Mouse (Mus musculus) midbrain, embryonic 16.5 days (tissue): ENCODE measurements around the gene Fance. TPM values are rescaled to one million over a fixed set of nuclear protein-coding genes. Genes with fewer than 3 reads are reported as not detected.
A peak's percentile ranks its signal among the peaks of the same experiment; 100 is the strongest.

Experiments used
- ATAC-seq: fragments of 200-750 bp; cut with Nextera tagmentation; 2 replicates; pipeline ENCODE4 v1.8.0; 2017; ENCODE audit warnings: moderate TSS enrichment
- H3K27ac ChIP-seq: fragments of 300-500 bp; sonication (generic); 2 replicates; pipeline ENCODE4 v1.5.1; 2014; ENCODE audit warnings: mild to moderate bottlenecking, low read length, mixed read lengths
- H3K27me3 ChIP-seq: fragments of 300-500 bp; sonication (generic); 2 replicates; pipeline ENCODE4 v1.6.1; 2014; ENCODE audit warnings: low read depth, low read length, mixed read lengths; ENCODE audit not compliant: control insufficient read depth, insufficient read depth
- H3K36me3 ChIP-seq: fragments of 300-500 bp; sonication (generic); 2 replicates; pipeline ENCODE4 v1.6.1; 2014; ENCODE audit warnings: mild to moderate bottlenecking, low read length, moderate library complexity, mixed read lengths; ENCODE audit not compliant: control insufficient read depth, insufficient read depth
- H3K4me1 ChIP-seq: fragments of 300-500 bp; sonication (generic); 2 replicates; pipeline ENCODE4 v1.6.1; 2014; ENCODE audit warnings: mild to moderate bottlenecking, low read length, mixed read lengths; ENCODE audit not compliant: control insufficient read depth, insufficient read depth
- H3K4me2 ChIP-seq: fragments of 300-500 bp; sonication (generic); 2 replicates; pipeline ENCODE4 v1.6.1; 2014; ENCODE audit warnings: mild to moderate bottlenecking, low read length, mixed read lengths
- H3K4me3 ChIP-seq: fragments of 300-500 bp; sonication (generic); 2 replicates; pipeline ENCODE4 v1.5.1; 2014; ENCODE audit warnings: low read depth, mild to moderate bottlenecking, low read length, moderate library complexity, mixed read lengths
- H3K9ac ChIP-seq: fragments of 300-500 bp; sonication (generic); 2 replicates; pipeline ENCODE4 v1.6.1; 2014; ENCODE audit warnings: low read depth, low read length, mixed read lengths
- H3K9me3 ChIP-seq: fragments of 300-500 bp; sonication (generic); replicated peaks from 2 replicates; pipeline ENCODE4 v1.6.1; 2014; ENCODE audit warnings: mild to moderate bottlenecking, low read length, mixed read lengths; ENCODE audit not compliant: control insufficient read depth, poor library complexity, severe bottlenecking
- WGBS: fragments of 180-500 bp; shearing (Covaris S2); extraction: QIAGEN DNeasy Blood & Tissue Kit; methylation state at CpG from one replicate; pipeline ENCODE4 v1.1.7; 2014; 5-methylcytosine and 5-hydroxymethylcytosine counted together
- polyA plus RNA-seq: library from polyadenylated mRNA; unstranded; fragments of >200 nt; fragmentation: Nextera tagmentation; extraction: Ambion mirVana; gene quantifications from 2 replicates; pipeline ENCODE4 v1.2.1, GENCODE M21; 2015

The Fance gene
- polyA plus RNA-seq, 1 experiment from 2014 or later = 26.3 TPM

- Histone ChIP-seq H3K36me3 (no peaks in the 10 kb centered on the region), H3K27ac (no peak overlapping the region), H3K9me3 (no peaks in the 10 kb centered on the region), H3K27me3 (no peaks in the 10 kb centered on the region), H3K4me1 (peaks cover 4% of the 10 kb centered on the region; the same call in 1 of the 2 replicates), H3K9ac (no peak overlapping the region), H3K4me3 (no peak overlapping the region), H3K4me2 (no peak overlapping the region)
- no peak for ATAC-seq
- WGBS = 92% methylated on average over 3 of the region's 3 CpGs
These were observed 35.2 kb upstream of the Fance start for GRCm38 (mm10) chr17:28278156-28278555.

- H3K4me2 ChIP-seq = no peak overlapping the region
- H3K4me3 ChIP-seq = no peak overlapping the region
- no peaks in the 10 kb centered on the region for H3K27me3 ChIP-seq
- no peak overlapping the region for H3K9ac ChIP-seq
- H3K36me3 ChIP-seq = no peaks in the 10 kb centered on the region
- H3K27ac ChIP-seq = no peak overlapping the region
- H3K4me1 ChIP-seq = peaks cover 4% of the 10 kb centered on the region; the same call in 1 of the 2 replicates
- WGBS = 60% methylated on average over 4 of the region's 4 CpGs
- no peaks in the 10 kb centered on the region for H3K9me3 ChIP-seq
- ATAC-seq = no peak
These were observed 34.1 kb upstream of the Fance start for GRCm38 (mm10) chr17:28279236-28279635.

- H3K4me1 ChIP-seq = peaks cover 4% of the 10 kb centered on the region; the same call in 1 of the 2 replicates
- no peaks in the 10 kb centered on the region for H3K9me3 ChIP-seq
- H3K4me3 ChIP-seq = no peak overlapping the region
- ATAC-seq = no peak
- WGBS = 69% methylated on average over 15 of the region's 15 CpGs
- no peaks in the 10 kb centered on the region for H3K36me3 ChIP-seq
- no peak overlapping the region for H3K4me2 ChIP-seq
- H3K9ac ChIP-seq = no peak overlapping the region
- no peak overlapping the region for H3K27ac ChIP-seq
- H3K27me3 ChIP-seq = no peaks in the 10 kb centered on the region
These were observed 33.4 kb upstream of the Fance start for GRCm38 (mm10) chr17:28279780-28280422.

GRCm38 (mm10) chr17:28280423-28280800, 32.9 kb upstream of the Fance start:
- Histone ChIP-seq H3K9me3 (no peaks in the 10 kb centered on the region), H3K27ac (no peak overlapping the region), H3K9ac (no peak overlapping the region), H3K4me2 (no peak overlapping the region), H3K4me1 (peaks cover 4% of the 10 kb centered on the region; the same call in 1 of the 2 replicates), H3K36me3 (no peaks in the 10 kb centered on the region), H3K27me3 (no peaks in the 10 kb centered on the region), H3K4me3 (no peak overlapping the region)
- 71% methylated on average over 7 of the region's 7 CpGs for WGBS
- no peak for ATAC-seq

- H3K4me1 ChIP-seq = peaks cover 4% of the 10 kb centered on the region; the same call in 1 of the 2 replicates
- H3K27ac ChIP-seq = no peak overlapping the region
- no peak for ATAC-seq
- 50% methylated on average over 5 of the region's 5 CpGs for WGBS
- no peak overlapping the region for H3K4me2 ChIP-seq
- H3K9ac ChIP-seq = no peak overlapping the region; the same call in 1 of the 2 replicates
- H3K4me3 ChIP-seq = no peak overlapping the region
- no peaks in the 10 kb centered on the region for H3K9me3 ChIP-seq
- no peaks in the 10 kb centered on the region for H3K36me3 ChIP-seq
- no peaks in the 10 kb centered on the region for H3K27me3 ChIP-seq
These were observed 32.4 kb upstream of the Fance start for GRCm38 (mm10) chr17:28280831-28281377.

GRCm38 (mm10) chr17:28281866-28282441, 31.4 kb upstream of the Fance start:
- no peak overlapping the region for H3K4me3 ChIP-seq
- no peak for ATAC-seq
- no peaks in the 10 kb centered on the region for H3K36me3 ChIP-seq
- no peaks in the 10 kb centered on the region for H3K9me3 ChIP-seq
- H3K4me2 ChIP-seq = no peak overlapping the region
- H3K4me1 ChIP-seq = peaks cover 4% of the 10 kb centered on the region; the same call in 1 of the 2 replicates
- H3K9ac ChIP-seq = no peak overlapping the region
- H3K27ac ChIP-seq = no peak overlapping the region
- H3K27me3 ChIP-seq = no peaks in the 10 kb centered on the region
- 94% methylated on average over 7 of the region's 7 CpGs for WGBS

- no peak overlapping the region for H3K27ac ChIP-seq
- H3K36me3 ChIP-seq = no peaks in the 10 kb centered on the region
- H3K9ac ChIP-seq = no peak overlapping the region
- no peaks in the 10 kb centered on the region for H3K27me3 ChIP-seq
- H3K4me2 ChIP-seq = no peak overlapping the region
- H3K4me3 ChIP-seq = no peak overlapping the region
- H3K9me3 ChIP-seq = no peaks in the 10 kb centered on the region
- WGBS = 95% methylated on average over 10 of the region's 10 CpGs
- H3K4me1 ChIP-seq = peaks cover 2% of the 10 kb centered on the region; the same call in 1 of the 2 replicates
- ATAC-seq = no peak
These were observed 30.1 kb upstream of the Fance start for GRCm38 (mm10) chr17:28283199-28283598.

GRCm38 (mm10) chr17:28286133-28286532, 27.2 kb upstream of the Fance start:
- Histone ChIP-seq H3K9ac (0 out of 2 replicates have a peak overlapping the region, but pooled peaks have one; percentile 0), H3K27ac (no peak overlapping the region), H3K4me3 (no peak overlapping the region), H3K27me3 (no peaks in the 10 kb centered on the region), H3K36me3 (no peaks in the 10 kb centered on the region), H3K4me1 (no peaks in the 10 kb centered on the region), H3K9me3 (no peaks in the 10 kb centered on the region), H3K4me2 (no peak overlapping the region)
- 90% methylated on average over 10 of the region's 10 CpGs for WGBS
- no peak for ATAC-seq

- Histone ChIP-seq H3K27ac (no peak overlapping the region), H3K9me3 (no peaks in the 10 kb centered on the region), H3K9ac (no peak overlapping the region), H3K4me1 (no peaks in the 10 kb centered on the region), H3K36me3 (no peaks in the 10 kb centered on the region), H3K4me3 (no peak overlapping the region), H3K4me2 (no peak overlapping the region), H3K27me3 (no peaks in the 10 kb centered on the region)
- WGBS = 31% methylated on average over 5 of the region's 5 CpGs
- ATAC-seq = no peak
These were observed 26.4 kb upstream of the Fance start for GRCm38 (mm10) chr17:28286964-28287363.
